Mouse (Mus musculus): ENCODE measurements around the gene Serpina7.

Gene Serpina7

GRCm38 (mm10) chrX:139085077-139085476 lies at the start of gene Serpina7:
Serpina7 (minus strand) TSS chrX:139085236.
- no peak for ATAC-seq (ENCODE audit: low TSS enrichment)

- no peak for ATAC-seq (ENCODE audit: low TSS enrichment)
These were observed 49.0 kb upstream of the Serpina7 start for GRCm38 (mm10) chrX:139134031-139134430.

- ATAC-seq (ENCODE audit: low TSS enrichment), result no peak
These were observed 12.2 kb upstream of the Serpina7 start for GRCm38 (mm10) chrX:139097197-139097596.

- no peak for ATAC-seq (ENCODE audit: low TSS enrichment)
These were observed 907 bp upstream of the Serpina7 start, which contains the start of gene 4930513O06Rik for GRCm38 (mm10) chrX:139085943-139086342. 4930513O06Rik (plus strand) TSS chrX:139086243.

GRCm38 (mm10) chrX:139078493-139078892 lies 6.5 kb downstream of the Serpina7 start:
- ATAC-seq (ENCODE audit: low TSS enrichment), result no peak

- ATAC-seq (ENCODE audit: low TSS enrichment), result no peak
These were observed 21.0 kb downstream of the Serpina7 start for GRCm38 (mm10) chrX:139064078-139064477.

GRCm38 (mm10) chrX:139053149-139053548 lies 31.9 kb downstream of the Serpina7 start:
- ATAC-seq (ENCODE audit: low TSS enrichment), result no peak

GRCm38 (mm10) chrX:139051976-139052375 lies 33.1 kb downstream of the Serpina7 start:
- ATAC-seq (ENCODE audit: low TSS enrichment), result no peak

- no peak for ATAC-seq (ENCODE audit: low TSS enrichment)
These were observed 43.9 kb downstream of the Serpina7 start for GRCm38 (mm10) chrX:139041148-139041547.

- ATAC-seq (ENCODE audit: low TSS enrichment), result no peak
These were observed 45.7 kb downstream of the Serpina7 start for GRCm38 (mm10) chrX:139039314-139039713.

- no peak for ATAC-seq (ENCODE audit: low TSS enrichment)
These were observed 47.4 kb downstream of the Serpina7 start for GRCm38 (mm10) chrX:139037666-139038065.
